Mouse (Mus musculus) CH12.LX (cell line): Measurements from ENCODE around the gene Gm17490. TPM values are rescaled to one million over a fixed set of nuclear protein-coding genes. Genes with fewer than 3 reads are reported as not detected.
"Not testable (repeated sequence)": the region's sequence is repeated elsewhere in the genome, so short reads cannot be mapped to it uniquely, and the experiment has no call there.

Source experiments
- DNase-seq: peaks from one replicate; pipeline ENCODE4 v3.0.0-alpha.2; 2013; ENCODE audit errors: extremely low read depth
- H3K27ac ChIP-seq: 2 replicates; pipeline ENCODE4 v1.5.1; 2012; ENCODE audit warnings: low read depth, mild to moderate bottlenecking, control low read depth, moderate library complexity; ENCODE audit not compliant: insufficient read depth
- H3K27me3 ChIP-seq: replicated peaks from 2 replicates; pipeline ENCODE3; 2012; ENCODE audit warnings: inconsistent platforms
- H3K36me3 ChIP-seq, 2 experiments: replicated peaks in 1 of 2; 2 replicates each; pipeline versions ENCODE3 to v1.6.1; 2012; ENCODE audit warnings: inconsistent platforms in 1 of 2, low read length in 1 of 2, mild to moderate bottlenecking in 1 of 2, mixed read lengths in 1 of 2, moderate library complexity in 1 of 2; ENCODE audit not compliant: control insufficient read depth in 1 of 2, insufficient read depth in 1 of 2
- H3K4me1 ChIP-seq, 2 experiments: 2 replicates each; pipeline ENCODE4 v1.6.1; 2012; ENCODE audit warnings: inconsistent platforms in 1 of 2, moderate library complexity in 1 of 2; ENCODE audit not compliant: insufficient read depth in 2 of 2, control insufficient read depth in 1 of 2
- H3K4me2 ChIP-seq: 2 replicates; pipeline ENCODE4 v1.6.1; 2012; ENCODE audit warnings: low read depth, mild to moderate bottlenecking, control low read depth; ENCODE audit not compliant: poor library complexity, insufficient read depth, severe bottlenecking
- H3K4me3 ChIP-seq, 3 experiments: fragments of 150-350 bp in 1 of 3; sonication (generic) in 1 of 3; replicated peaks in 1 of 3; 2 replicates each; pipeline versions ENCODE3 to v1.5.1; 2011 to 2012; ENCODE audit warnings: low read depth in 2 of 3, low read length in 2 of 3, mild to moderate bottlenecking in 2 of 3, moderate library complexity in 2 of 3, control low read depth in 1 of 3, improper control_type of control experiment in 1 of 3, inconsistent platforms in 1 of 3, mixed read lengths in 1 of 3; ENCODE audit not compliant: poor library complexity in 1 of 3
- H3K79me2 ChIP-seq: replicated peaks from 2 replicates; pipeline ENCODE4 v1.6.1; 2012; ENCODE audit warnings: mild to moderate bottlenecking, moderate library complexity; ENCODE audit not compliant: control insufficient read depth, poor library complexity, insufficient read depth, severe bottlenecking; ENCODE audit errors: extremely low read depth
- H3K9ac ChIP-seq: 2 replicates; pipeline ENCODE4 v1.6.1; 2012; ENCODE audit warnings: low read depth, mild to moderate bottlenecking, control low read depth, moderate library complexity; ENCODE audit not compliant: insufficient read depth
- H3K9me3 ChIP-seq: replicated peaks from 2 replicates; pipeline ENCODE3; 2012; ENCODE audit warnings: low read length, inconsistent platforms, mixed read lengths
- CTCF ChIP-seq, 2 experiments: IDR thresholded peaks in 1 of 2; conservative IDR thresholded peaks in 1 of 2; 2 replicates each; pipeline ENCODE4 v1.5.1; 2011 to 2012; ENCODE audit warnings: low read depth in 2 of 2, low read length in 2 of 2, improper control_type of control experiment in 1 of 2, inconsistent platforms in 1 of 2, mild to moderate bottlenecking in 1 of 2, moderate library complexity in 1 of 2
- ETS1 ChIP-seq: conservative IDR thresholded peaks from 2 replicates; pipeline ENCODE4 v1.6.1; 2012; ENCODE audit warnings: low read depth, mild to moderate bottlenecking, inconsistent platforms, low read length, improper control_type of control experiment, moderate library complexity
- KAT2A ChIP-seq: IDR thresholded peaks from 2 replicates; pipeline ENCODE4 v1.6.1; 2012; ENCODE audit warnings: low read length, improper control_type of control experiment, inconsistent platforms; ENCODE audit not compliant: insufficient replicate concordance
- MAFK ChIP-seq: IDR thresholded peaks from 2 replicates; pipeline ENCODE4 v1.6.1; 2011; ENCODE audit warnings: low read length, improper control_type of control experiment; ENCODE audit not compliant: insufficient replicate concordance
- MXI1 ChIP-seq: IDR thresholded peaks from 2 replicates; pipeline ENCODE4 v1.6.1; 2011; ENCODE audit warnings: mild to moderate bottlenecking, low read depth, low read length, improper control_type of control experiment
- RAD21 ChIP-seq: IDR thresholded peaks from 2 replicates; pipeline ENCODE4 v1.6.1; 2011; ENCODE audit warnings: low read depth, mild to moderate bottlenecking, low read length, improper control_type of control experiment, moderate library complexity
- SIN3A ChIP-seq: IDR thresholded peaks from 2 replicates; pipeline ENCODE4 v1.6.1; 2012; ENCODE audit warnings: low read length, improper control_type of control experiment, inconsistent platforms
- SMC3 ChIP-seq: IDR thresholded peaks from 2 replicates; pipeline ENCODE4 v1.6.1; 2011; ENCODE audit warnings: low read depth, low read length, improper control_type of control experiment
- TBP ChIP-seq: conservative IDR thresholded peaks from 2 replicates; pipeline ENCODE4 v1.6.1; 2011; ENCODE audit warnings: low read depth, low read length, improper control_type of control experiment
- TCF12 ChIP-seq: IDR thresholded peaks from 2 replicates; pipeline ENCODE4 v1.6.1; 2014; ENCODE audit warnings: low read depth, mild to moderate bottlenecking, inconsistent platforms, low read length, improper control_type of control experiment
- USF2 ChIP-seq: conservative IDR thresholded peaks from 2 replicates; pipeline ENCODE4 v1.6.1; 2011; ENCODE audit warnings: low read depth, low read length, improper control_type of control experiment
- dilution Hi-C: fragments of 300-500 bp; cut with MboI; formaldehyde crosslinking; loops from 2 replicates; pipeline ENCODE4 v1.14.3; 2020; ENCODE audit warnings: low sequenced_read_pairs; ENCODE audit not compliant: extremely low pct_unique_long_range_greater_than_20kb, extremely low pct_ligation_motif_present
- in situ Hi-C: fragments of 300-500 bp; cut with MboI; formaldehyde crosslinking; loops from 3 replicates; pipeline ENCODE4 v1.14.3; 2019; ENCODE audit warnings: low sequenced_read_pairs, low pct_ligation_motif_present, low pct_unique_long_range_greater_than_20kb, mixed read lengths
- polyA plus RNA-seq: library from polyadenylated mRNA; unstranded; fragments of >175 nt; gene quantifications from 2 replicates; pipeline ENCODE4 v1.2.1, GENCODE M21; 2012; ENCODE audit warnings: low read depth; ENCODE audit not compliant: insufficient read length
- total RNA-seq, 2 experiments: library from RNA; depleted of rRNA; stranded (reverse); fragments of 300-350 nt in 1 of 2; fragments of >200 nt in 1 of 2; gene quantifications; 2 replicates each; pipeline ENCODE4 v1.2.3; 2012 to 2014

The Gm17490 gene
- total and polyA plus RNA-seq, 3 experiments, result not detected

DNA sequence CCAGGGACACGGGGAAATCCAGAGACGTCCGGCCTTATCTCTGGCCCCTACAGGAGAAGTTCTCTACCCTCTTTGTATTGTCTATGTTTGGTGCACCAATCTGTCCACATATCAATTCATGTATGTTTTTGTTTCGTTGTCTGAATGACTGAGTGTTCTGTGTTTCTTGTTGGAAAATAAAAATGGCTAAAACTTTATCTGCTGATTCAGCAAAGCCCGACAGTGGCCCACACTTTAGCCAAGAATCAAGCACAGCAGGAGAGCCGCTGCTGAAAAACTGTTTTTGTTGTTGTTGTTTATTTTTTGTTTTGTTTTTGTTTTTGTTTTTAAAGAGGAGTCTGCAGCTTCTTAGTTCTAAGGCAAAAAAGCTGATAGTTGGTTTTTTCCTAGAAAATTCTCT is 13.1 kb downstream of the Gm17490 start:
- H3K9ac ChIP-seq, in situ Hi-C loops: not testable (repeated sequence)

DNA sequence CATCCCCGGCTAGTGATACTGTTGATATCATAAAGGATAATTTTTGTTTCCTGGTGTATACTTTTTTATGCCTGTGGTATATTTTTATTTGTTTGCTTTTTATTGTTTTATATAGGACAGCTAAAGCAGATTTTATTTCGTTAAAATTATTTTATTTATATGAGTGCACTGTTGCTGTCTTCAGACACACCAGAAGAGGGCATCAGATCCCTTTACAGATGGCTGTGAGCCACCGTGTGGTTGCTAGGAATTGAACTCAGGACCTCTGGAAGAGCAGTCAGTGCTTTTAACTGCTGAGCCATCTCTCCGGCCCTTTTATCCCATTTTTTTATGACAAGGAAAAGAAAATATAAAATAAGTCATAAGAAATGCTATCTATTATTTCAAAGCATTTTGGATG is 19.3 kb downstream of the Gm17490 start:
- TF ChIP-seq SMC3, result peak; percentile 56
- TF ChIP-seq RAD21, result peak; percentile 44
- TF ChIP-seq CTCF (conservative IDR thresholded peaks at IDR 0.05 in 1 of 2, IDR thresholded peaks at IDR 0.05 in 1 of 2; ENCODE audit: low read depth in 2 of 2, low read length in 2 of 2), result peak in 1 of 2 experiments; percentile 61; a peak in 2 of 4 replicates
- Histone ChIP-seq H3K79me2 (peaks cover 12% of the 10 kb centered on the region), H3K4me1 (peaks cover 0 to 12% of the 10 kb centered on the region in 2 experiments; a peak in 2 of 4 replicates)
- H3K9ac ChIP-seq, H3K36me3 ChIP-seq, H3K9me3 ChIP-seq, H3K27me3 ChIP-seq, dilution Hi-C loops, H3K4me3 ChIP-seq, H3K4me2 ChIP-seq, H3K27ac ChIP-seq, DNase-seq: not testable (repeated sequence)
- in situ Hi-C loops, result loop anchor here (5.0 kb wide), 2 partner anchors 36 to 81 kb away; partner anchors contain the start of gene Il2ra

More for the DNA sequence above, 13.1 kb downstream of the Gm17490 start:
- H3K4me3 ChIP-seq, DNase-seq, H3K4me2 ChIP-seq, H3K4me1 ChIP-seq, H3K27ac ChIP-seq, H3K9me3 ChIP-seq, H3K27me3 ChIP-seq, dilution Hi-C loops, H3K36me3 ChIP-seq, H3K79me2 ChIP-seq: not testable (repeated sequence)
- TF ChIP-seq MAFK, result peak; percentile 76

DNA sequence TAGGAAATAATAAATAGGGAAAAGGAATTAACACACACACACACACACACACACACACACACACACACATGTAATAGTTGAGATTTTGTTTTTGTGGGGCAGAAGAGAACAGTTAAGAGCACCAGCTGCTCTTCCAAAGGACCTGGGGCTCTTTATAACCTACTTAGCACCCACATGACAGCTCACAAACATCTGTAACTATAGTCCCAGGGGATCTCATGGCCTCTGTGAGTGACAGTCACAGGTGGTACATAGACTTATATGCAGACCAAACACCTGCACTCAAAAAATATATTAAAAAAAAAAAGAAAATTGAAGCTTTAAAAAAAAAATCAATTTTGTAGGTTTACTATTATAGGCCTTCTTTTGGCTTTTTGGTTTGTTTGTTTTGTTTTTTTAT is 21.2 kb downstream of the Gm17490 start:
- TF ChIP-seq ETS1, result peak; percentile 38
- no peak for TF ChIP-seq USF2
- TF ChIP-seq TCF12, result peak; percentile 68; the same call in 1 of the 2 replicates
- TF ChIP-seq MXI1, result no peak
- no peak for TF ChIP-seq SIN3A
- TF ChIP-seq KAT2A, result no peak
- 0 out of 2 replicates have a peak, but pooled peaks have one; percentile 28 for TF ChIP-seq TBP
- no peaks in the 10 kb centered on the region for H3K9me3 ChIP-seq
- in situ Hi-C loops (loop anchor here (5.0 kb wide), 2 partner anchors 37 to 82 kb away; partner anchors contain the start of gene Il2ra), dilution Hi-C loops (no loop called here)
- peaks cover 0 to 29% of the 10 kb centered on the region in 2 experiments; a peak in 2 of 4 replicates for H3K4me1 ChIP-seq
- H3K36me3 ChIP-seq, result peaks cover 4 to 13% of the 10 kb centered on the region in 2 experiments
- H3K79me2 ChIP-seq, result peaks cover 30% of the 10 kb centered on the region
- H3K4me3 ChIP-seq, result no peak overlapping the region
- DNase-seq, result peak; percentile 66
- H3K27me3 ChIP-seq, result no peaks in the 10 kb centered on the region
- H3K27ac ChIP-seq, result no peak overlapping the region
- H3K4me2 ChIP-seq, result no peak overlapping the region
- no peak overlapping the region for H3K9ac ChIP-seq
